Mouse (Mus musculus): ENCODE data around the gene Ssr1.

The Ssr1 gene

DNA sequence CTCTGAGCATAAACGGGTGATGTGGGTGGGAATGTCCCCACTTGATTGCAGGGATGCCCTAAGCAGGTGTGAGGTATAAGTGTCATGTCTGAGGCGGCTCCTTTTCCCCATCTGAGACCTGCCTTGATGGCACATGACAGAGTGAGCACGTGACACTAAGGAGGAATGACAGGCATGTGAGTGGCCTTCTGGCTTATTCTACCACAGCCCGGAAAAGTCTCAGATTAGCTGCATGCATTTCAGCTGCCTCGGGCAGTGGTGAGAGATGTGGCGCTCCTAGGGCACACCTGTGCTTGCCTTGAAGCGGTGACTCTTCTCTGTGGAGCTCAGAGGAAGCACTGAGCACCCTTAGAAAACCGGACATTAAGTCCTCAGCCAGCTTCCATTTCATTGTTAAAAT is 48.6 kb downstream of the Ssr1 start:
- no peak for DNase-seq (ENCODE audit: low read depth, low spot score)

DNA sequence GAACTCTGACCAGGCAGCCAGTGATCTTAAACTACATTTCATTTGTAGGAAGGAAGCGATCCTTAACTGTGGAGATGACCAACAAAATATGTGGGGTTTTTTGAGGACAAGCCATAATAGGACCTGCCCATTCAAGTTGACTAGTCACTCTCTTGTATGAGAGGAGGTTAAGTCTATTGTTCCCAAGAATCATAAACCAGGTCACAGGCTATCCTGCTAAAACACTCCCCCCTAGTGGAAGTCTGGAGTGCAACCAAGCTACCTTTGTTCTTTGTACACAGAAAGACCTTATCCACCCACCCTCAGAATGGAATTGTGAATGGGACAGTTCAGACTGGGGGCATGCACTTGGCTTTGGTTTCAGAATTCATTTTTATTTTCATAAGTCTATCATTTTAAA is 49.7 kb downstream of the Ssr1 start:
- no peak for DNase-seq (ENCODE audit: low read depth, low spot score)

DNA sequence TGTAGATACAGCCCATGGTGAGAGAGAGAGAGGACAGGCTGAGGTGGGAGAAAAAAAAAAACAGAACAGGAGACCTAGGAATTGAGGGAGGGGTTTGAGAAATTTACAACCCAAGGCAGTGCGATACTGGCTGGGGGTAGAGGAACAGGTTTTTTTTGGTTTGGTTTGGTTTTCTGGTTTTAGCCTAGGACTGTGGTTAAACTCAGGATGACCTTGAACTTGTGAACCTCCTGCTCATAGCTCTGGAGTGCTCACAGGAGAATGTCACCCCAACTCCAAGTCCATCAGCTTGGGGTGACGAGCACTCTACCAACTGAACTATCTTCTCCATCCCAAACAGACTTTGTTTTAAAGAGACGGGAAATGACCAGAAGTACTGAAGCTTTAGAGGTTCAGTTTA is 50.6 kb downstream of the Ssr1 start:
- DNase-seq (ENCODE audit: low read depth, low spot score), result no peak

DNA sequence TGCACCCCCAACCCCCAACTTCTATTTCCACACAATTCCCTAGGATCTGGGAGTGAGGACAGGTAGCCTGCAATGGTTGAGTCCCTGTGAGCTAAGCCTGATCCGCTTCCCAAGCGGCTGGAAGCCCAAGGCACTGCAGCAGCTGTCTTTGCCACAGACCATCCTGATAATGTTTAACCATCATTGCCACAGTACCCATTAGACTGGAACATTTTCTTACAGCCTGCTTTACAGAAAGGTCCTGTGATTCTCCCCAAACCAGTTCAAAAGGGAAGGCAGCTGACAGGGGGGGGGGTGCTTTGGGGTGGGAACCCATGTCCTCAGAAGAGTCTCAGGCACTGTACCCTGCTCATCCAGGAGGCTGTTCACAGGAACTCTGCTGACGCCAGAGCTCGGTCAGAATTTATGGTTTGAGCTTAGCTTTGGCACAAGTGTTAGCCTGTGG is 51.1 kb downstream of the Ssr1 start:
- no peak for DNase-seq (ENCODE audit: low read depth, low spot score)

DNA sequence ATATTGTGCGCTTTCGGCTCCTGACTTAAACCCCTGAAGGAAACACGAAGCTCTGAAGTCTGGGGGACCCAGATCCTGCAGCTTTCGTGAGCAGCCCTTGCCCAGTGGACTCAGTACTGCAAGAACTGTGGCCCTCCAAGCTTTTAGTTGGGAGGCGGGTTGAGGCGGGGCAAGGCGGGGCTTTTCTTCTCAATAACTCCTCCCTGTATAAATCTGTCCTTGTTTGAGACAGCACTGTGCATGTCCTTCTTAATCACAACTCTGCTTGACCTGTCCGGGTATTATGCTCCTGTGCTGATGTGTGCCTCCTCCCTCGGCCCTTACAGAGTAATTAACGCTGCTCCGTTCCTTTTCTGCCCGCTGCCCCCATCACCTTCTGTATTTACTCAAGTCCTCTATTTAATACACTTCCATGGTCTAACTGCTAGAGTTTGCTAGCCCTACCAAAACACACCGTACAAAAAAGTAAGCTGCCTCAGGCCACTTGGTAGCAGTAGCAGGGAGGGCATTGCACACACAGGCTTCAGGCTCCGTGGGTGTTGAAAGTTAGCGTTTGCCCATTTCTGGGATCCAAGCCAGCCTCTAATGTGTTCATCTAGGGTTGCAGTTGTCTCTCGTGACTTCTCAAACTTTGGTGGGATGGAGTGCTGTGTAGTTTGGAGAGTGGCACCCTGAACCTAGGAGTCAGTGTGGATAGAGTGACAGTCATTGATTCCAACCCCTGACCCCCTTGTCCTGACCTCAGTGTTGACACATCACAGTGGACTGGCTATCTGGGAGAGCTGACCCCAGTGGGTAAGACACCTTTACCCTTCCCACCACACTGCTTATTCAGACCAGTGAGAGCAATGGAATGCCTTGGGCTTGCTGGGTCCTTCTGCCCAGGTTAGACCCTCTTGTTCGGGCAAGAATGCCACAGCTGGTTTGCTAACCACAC is 51.8 kb downstream of the Ssr1 start:
- no peak for DNase-seq (ENCODE audit: low read depth, low spot score)

DNA sequence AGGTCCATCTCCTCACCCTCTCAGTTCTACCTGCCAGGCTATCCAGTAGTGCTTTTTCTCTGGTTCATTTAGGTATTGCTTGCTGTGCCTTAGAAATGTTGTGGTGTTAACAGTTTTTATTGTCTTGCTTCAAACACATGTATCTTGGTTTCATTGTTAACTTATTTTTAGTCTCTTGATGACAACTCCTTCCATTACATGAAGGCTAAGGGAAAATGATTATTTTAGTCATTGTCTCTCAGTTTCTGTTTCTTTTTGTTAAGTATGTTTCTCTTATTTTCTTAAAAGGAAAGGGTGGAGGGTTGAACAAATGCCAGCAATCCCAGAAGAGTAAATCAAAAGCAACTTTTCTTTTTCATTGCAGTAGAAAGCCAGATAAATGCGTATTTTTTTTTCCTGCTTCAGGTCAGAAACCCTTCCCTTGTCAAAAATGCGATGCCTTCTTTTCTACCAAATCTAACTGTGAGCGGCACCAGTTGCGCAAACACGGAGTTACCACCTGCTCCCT is 52.8 kb downstream of the Ssr1 start:
- DNase-seq (ENCODE audit: low read depth, low spot score), result no peak

DNA sequence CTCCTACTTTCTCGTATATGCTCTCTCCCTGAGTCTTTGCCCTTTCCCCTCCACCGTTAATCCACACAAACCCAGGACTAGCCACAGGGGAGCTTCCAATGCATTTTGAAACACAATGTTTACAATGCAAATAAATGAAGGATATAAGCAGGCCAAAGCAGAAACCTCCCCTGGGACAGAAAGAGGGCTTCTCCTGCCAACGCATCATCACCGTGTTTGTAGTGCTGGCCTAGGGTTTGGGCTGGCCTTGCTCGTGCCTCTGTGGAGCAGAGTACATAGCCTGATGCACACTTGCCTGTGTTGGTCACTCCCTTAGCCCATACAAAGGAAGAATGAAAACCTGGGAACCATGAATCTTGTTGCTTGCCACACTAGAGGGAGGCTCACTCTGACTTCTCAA is 53.4 kb downstream of the Ssr1 start:
- DNase-seq (ENCODE audit: low read depth, low spot score), result no peak

DNA sequence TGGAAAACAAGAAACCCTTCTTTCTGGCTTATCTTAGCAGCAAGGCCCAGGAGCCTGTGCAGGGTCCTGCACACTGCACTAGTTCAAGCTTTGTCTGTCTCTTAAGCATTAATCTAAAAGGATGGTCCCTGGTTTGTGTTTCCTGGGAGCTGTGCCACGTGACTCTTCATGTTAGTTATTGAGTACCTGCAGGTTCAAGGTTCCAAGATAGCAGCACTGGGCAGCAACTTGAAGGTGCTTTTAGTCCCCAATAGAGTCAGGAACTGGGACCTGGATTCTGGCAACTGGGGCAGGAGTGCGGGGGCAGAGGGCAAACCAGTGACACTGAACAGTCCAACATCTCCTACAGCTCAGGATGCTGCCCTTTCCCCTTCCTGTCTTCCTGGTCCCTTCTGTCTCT is 53.9 kb downstream of the Ssr1 start:
- no peak for DNase-seq (ENCODE audit: low read depth, low spot score)

DNA sequence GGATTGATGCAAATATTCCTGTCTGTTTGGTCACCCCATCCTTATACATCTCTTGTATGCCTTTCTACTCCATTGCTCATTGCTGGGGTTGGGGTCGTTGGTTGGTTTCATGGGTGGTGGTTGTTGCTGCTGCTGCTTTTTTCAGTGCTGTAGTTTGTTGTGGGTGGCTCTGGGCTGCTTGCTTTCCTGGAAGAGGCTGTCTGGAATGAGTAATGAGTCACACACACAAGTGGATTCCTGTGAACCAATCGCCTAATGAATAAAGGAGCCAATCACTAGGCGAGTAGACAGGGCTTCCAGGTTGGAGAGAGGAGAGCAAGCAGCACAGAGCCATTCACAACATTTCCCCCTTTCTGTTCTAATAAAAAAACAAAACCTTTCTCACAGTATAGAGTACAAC is 57.7 kb downstream of the Ssr1 start:
- DNase-seq (ENCODE audit: low read depth, low spot score), result no peak

DNA sequence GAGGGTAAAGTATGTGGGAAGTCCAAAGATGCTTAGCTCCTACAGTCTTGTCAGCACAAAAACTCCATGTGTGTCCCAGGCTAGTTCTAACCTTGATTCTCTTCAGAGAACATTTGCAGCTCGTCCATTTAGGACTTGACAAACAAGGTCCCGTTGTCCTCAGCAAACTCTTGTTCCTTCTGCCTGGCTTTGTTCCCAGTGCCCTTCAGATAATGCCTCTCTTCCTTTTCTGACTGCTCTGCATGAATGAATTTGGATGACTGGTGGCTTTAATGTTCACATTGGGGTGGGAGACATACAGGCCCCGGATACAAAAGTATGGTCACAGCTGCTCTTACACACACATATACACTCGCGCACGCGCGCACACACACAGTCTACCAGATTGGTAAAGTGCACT is 59.1 kb downstream of the Ssr1 start:
- DNase-seq (ENCODE audit: low read depth, low spot score), result no peak

DNA sequence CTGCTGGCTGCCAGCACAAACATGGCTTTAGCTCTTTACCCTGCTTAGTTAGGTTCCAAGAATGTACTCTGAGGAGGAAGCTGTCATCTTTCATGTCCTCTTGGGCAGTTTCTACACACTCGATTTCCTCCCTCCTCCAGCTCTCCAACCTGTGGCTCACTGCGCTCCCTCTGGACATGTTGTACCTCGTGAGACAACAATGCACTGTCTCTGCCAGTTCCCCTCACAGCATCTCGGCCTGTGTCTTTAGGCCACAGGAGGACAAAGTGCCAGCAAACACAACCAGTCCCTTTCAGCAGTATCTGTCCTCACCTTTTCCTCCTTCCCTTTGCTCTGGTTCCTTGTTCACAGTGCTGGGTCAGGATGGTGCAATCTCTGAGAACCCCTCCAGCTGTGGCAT is 59.9 kb downstream of the Ssr1 start:
- DNase-seq (ENCODE audit: low read depth, low spot score), result no peak

DNA sequence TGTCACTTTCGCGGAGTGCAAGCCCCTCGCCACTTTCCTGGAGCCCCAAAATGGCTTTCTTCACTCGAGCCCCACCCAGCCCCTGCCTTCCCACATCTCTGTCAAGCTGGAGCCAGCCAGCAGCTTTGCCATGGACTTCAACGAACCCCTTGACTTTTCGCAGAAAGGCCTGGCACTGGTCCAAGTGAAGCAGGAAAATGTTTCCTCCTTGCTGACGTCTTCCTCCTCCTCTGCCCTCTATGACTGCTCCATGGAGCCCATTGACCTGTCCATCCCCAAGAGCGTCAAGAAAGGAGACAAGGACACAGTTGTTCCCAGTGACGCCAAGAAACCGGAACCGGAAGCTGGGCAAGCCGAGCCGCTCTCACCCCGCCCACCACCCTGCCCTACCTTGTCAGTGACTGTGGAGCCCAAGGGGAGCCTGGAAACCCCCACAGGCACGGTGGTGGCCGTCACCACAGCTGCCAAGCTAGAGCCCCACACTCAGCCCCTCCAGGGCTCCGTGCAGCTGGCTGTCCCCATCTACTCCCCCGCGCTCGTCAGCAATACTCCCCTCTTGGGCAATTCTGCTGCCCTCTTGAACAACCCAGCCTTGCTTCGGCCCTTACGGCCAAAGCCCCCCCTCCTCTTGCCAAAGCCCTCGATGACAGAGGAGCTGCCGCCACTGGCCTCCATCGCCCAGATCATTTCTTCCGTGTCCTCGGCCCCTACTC is 62.7 kb downstream of the Ssr1 start:
- DNase-seq (ENCODE audit: low read depth, low spot score), result no peak

DNA sequence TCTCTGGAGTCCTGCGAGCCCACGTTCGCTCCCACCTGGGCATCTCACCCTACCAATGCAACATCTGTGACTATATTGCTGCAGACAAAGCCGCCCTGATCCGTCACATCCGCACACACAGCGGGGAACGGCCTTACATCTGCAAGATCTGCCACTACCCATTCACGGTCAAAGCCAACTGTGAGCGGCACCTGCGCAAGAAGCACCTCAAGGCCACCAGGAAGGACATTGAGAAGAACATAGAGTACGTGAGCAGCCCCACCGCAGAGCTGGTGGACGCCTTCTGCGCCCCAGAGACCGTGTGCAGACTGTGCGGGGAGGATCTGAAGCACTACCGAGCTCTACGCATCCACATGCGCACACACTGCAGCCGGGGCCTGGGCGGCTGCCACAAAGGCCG is 63.4 kb downstream of the Ssr1 start:
- DNase-seq (ENCODE audit: low read depth, low spot score), result no peak

DNA sequence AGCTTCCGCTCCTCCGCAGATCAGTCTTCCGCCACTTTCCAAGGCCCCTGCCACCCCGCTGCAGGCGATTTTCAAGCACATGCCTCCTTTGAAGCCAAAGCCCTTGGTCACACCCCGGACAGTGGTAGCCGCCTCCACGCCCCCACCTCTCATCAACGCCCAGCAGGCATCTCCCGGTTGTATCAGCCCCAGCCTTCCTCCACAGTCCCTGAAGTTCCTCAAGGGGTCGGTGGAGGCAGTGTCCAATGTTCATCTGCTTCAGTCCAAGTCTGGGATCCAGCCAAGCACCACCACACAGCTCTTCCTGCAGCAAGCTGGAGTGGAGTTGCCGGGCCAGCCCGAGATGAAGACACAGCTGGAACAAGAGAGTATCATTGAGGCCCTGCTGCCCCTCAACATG is 63.9 kb downstream of the Ssr1 start:
- no peak for DNase-seq (ENCODE audit: low read depth, low spot score)

DNA sequence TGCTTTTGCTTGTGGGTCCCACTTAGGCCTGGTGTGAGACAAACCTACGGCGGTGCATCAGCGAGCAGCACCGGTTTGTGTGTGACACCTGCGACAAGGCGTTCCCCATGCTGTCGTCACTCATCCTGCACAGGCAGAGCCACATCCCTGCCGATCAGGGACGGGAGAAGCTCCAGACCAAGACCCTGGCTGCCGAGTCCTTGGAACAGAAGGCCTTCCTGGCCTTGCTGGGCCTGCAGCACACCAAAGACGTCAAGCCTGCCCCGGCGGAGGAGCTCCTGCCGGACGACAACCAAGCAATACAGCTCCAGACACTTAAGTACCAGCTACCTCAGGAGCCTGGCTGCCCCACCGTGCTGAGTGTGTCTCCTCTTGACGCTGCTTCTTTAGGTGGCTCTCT is 64.5 kb downstream of the Ssr1 start:
- no peak for DNase-seq (ENCODE audit: low read depth, low spot score)

DNA sequence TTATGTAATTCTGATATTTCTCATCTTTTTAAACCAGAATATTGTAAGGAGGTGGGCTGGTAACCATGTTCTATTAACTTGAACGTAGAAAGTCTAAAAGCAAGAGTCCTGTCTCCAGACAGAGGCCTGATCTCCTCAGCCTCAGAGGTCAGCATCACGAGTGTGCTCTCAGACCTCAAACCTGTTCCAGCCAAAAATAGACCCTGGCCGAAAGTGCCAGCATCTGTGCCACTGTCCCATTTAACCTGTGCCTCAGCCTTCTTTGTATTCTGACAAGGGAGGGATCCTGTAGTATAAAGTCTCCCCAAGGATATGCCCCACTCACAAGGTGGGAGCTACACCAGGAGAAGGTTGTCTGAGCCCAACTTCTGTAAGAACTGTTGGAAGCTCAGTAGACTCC is 67.6 kb downstream of the Ssr1 start:
- DNase-seq (ENCODE audit: low read depth, low spot score), result no peak

DNA sequence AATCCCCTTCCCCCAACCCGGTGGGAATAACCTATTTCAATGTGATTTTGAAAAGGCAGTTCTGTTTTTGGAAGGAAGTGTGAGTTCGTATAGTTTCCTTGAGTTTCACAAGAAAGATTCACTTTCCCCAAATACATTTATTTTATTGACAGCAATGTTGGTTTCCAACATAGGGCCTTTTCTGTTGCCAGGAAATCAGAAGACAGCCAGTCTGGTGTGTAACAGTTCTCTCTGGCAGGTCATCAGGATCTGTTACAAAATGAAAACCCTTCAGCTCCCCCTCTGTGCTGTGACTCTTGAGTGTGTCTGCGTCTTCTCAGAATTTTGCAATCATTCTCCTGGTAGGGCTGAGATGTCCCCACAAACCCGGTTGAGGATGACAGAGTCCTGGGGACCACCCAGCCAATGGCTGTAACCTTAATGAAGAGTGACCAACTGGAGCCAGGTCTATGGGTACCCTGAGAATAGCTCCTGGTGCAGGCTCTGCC is 69.5 kb downstream of the Ssr1 start:
- DNase-seq (ENCODE audit: low read depth, low spot score), result no peak

DNA sequence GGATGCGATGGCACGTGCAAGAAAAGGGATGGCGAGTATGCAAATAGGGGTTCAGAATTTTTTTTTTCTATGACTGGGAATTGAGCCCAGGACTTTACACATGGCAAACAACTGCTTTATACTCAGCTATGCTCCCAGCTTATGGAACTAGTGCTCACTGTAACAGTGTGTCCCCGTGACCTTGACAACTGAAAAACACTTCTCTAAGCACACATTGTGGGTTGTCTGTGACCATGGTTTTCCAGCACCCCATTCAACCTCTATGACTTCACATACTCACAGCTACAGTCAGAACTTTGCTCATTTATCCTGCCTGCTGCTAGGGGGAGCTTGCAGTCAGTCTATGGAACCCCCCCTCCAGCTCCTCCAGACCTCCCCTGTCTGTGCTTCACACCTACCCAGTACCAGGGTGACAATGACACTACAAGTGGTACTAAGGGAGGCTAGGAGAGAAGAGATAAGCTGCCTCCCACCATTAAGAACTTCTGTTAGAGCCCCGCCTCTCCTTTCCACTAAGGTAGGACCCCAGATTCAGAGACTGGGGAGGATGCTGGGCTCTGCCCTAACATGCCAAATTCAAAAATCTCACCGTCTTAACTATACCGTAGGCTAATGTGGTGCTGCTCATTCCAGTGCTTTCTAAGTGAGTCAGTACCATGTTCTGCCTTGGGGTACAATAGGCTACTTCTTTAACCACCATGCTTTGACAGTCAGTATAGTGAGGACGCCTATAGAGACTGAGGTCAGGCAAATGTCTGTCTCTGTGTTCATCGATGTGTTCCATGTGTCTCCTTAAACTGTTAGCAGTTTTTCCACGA is 70.2 kb downstream of the Ssr1 start:
- no peak for DNase-seq (ENCODE audit: low read depth, low spot score)

DNA sequence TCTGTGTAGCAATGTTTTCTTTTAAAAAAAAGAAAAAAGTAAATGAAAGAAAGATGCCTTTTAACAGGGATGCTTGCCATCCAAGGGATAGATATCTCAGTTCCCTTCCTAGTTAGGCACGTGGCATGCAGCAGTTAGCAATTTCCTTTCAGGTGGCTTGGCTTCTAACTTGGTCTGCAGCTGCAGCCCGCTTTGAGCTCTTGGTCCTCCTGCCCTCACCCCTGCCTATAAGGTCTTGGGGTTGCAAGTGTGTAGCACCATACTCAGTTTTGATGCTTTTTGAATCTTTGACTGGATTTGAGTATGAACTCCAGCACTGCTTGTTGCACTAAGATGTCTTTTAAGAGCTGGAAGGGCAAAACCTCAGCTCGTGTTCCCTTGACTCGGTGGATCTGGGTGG is 70.9 kb downstream of the Ssr1 start:
- DNase-seq (ENCODE audit: low read depth, low spot score), result no peak

DNA sequence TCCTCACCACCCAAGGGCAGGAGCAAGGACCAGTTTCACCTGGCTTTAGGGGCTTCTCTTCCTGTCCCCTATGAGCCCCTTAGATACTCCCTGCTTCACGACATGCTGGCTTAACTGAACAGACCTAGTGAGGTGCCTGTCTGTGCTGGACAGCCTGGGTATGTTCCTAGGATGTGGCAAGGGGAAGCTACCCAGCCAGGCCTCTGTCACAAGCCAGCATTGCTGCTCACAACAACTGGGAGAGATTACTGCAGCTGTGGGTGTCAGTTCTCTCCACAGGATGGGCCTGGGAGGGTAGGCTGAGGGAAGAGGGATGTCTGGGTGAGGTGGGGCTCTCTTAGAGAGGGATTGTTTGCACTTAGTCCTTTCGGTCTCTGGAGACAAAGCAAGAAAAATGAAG is 73.3 kb downstream of the Ssr1 start:
- no peak for DNase-seq (ENCODE audit: low read depth, low spot score)

DNA sequence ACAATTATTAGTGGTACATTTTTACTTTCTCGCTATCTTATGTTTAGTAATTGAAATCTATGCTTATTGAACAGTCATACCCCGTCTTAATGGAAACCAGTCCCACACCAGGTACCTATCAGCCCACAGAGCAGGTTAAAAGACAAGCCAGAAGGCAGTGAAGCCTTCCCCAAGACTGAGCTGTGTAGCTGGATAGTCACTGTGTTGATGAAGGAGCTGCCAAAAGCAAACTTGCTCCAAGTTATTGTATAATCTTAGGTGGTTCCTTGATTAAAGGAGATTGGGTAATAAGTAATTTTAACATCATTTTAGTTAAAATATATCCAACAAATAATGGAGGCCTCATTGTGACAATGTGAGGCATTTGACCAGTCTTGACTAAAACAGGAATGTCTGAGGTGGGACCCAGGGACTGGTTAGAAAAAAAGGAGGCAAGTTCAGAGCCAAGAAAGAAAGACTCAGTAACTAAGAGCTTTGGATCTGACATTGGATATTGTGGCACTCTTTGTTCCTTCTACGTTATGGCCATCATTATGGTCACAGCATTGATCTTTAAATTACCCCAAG is 74.2 kb downstream of the Ssr1 start:
- no peak for DNase-seq (ENCODE audit: low read depth, low spot score)

Measured in retina, adult 2 months (tissue).